Mouse (Mus musculus) MEL (cell line): ENCODE measurements at regions not wholly inside any gene's neighbourhood (a gene's known extent, or its start where the extent isn't known, plus 50 kb on each side); places are given as distances from the start of the nearest gene placed in this dataset.

Experiments used
- CHD1 ChIP-seq: IDR thresholded peaks from 2 replicates; pipeline ENCODE4 v1.6.1; 2012; ENCODE audit warnings: low read depth, mild to moderate bottlenecking, inconsistent platforms, low read length, improper control_type of control experiment
- CTCF ChIP-seq, 3 experiments: IDR thresholded peaks in 2 of 3; conservative IDR thresholded peaks in 1 of 3; 2 replicates each; pipeline ENCODE4 v1.5.1; 2011 to 2012; ENCODE audit warnings: low read length in 3 of 3, low read depth in 2 of 3, mild to moderate bottlenecking in 2 of 3, improper control_type of control experiment in 1 of 3, inconsistent platforms in 1 of 3, mixed read lengths in 1 of 3, moderate library complexity in 1 of 3; ENCODE audit not compliant: control insufficient read depth in 1 of 3, insufficient read depth in 1 of 3, poor library complexity in 1 of 3, severe bottlenecking in 1 of 3
- E2F4 ChIP-seq: IDR thresholded peaks from 2 replicates; pipeline ENCODE4 v1.6.1; 2011; ENCODE audit warnings: low read depth, low read length, improper control_type of control experiment, borderline replicate concordance
- EP300 ChIP-seq, 2 experiments: IDR thresholded peaks; 2 replicates each; pipeline ENCODE4 v1.6.1; 2011; ENCODE audit warnings: improper control_type of control experiment in 2 of 2, low read length in 2 of 2, low read depth in 1 of 2, mild to moderate bottlenecking in 1 of 2
- ETS1 ChIP-seq: IDR thresholded peaks from 2 replicates; pipeline ENCODE4 v1.6.1; 2012; ENCODE audit warnings: low read depth, mild to moderate bottlenecking, inconsistent platforms, low read length, improper control_type of control experiment, moderate library complexity
- MAZ ChIP-seq: IDR thresholded peaks from 2 replicates; pipeline ENCODE4 v1.6.1; 2012; ENCODE audit warnings: low read depth, mild to moderate bottlenecking, inconsistent platforms, low read length, improper control_type of control experiment
- MXI1 ChIP-seq: IDR thresholded peaks from 2 replicates; pipeline ENCODE4 v1.6.1; 2011; ENCODE audit warnings: mild to moderate bottlenecking, low read depth, low read length, improper control_type of control experiment
- POLR2A ChIP-seq, 2 experiments: IDR thresholded peaks; 2 replicates each; pipeline ENCODE4 v1.6.1; 2011 to 2012; ENCODE audit warnings: low read length in 2 of 2, mild to moderate bottlenecking in 2 of 2, control low read depth in 1 of 2, improper control_type of control experiment in 1 of 2, low read depth in 1 of 2, moderate library complexity in 1 of 2; ENCODE audit not compliant: control insufficient read depth in 1 of 2, insufficient read depth in 1 of 2, poor library complexity in 1 of 2
- TCF12 ChIP-seq: IDR thresholded peaks from 2 replicates; pipeline ENCODE4 v1.6.1; 2014; ENCODE audit warnings: low read depth, mild to moderate bottlenecking, inconsistent platforms, low read length, improper control_type of control experiment, moderate library complexity
- USF1 ChIP-seq: IDR thresholded peaks from 2 replicates; pipeline ENCODE4 v1.6.1; 2014; ENCODE audit warnings: low read depth, mild to moderate bottlenecking, inconsistent platforms, low read length, improper control_type of control experiment, moderate library complexity
- ZNF384 ChIP-seq: IDR thresholded peaks from 2 replicates; pipeline ENCODE4 v1.6.1; 2012; ENCODE audit warnings: low read depth, mild to moderate bottlenecking, inconsistent platforms, low read length, improper control_type of control experiment

DNA sequence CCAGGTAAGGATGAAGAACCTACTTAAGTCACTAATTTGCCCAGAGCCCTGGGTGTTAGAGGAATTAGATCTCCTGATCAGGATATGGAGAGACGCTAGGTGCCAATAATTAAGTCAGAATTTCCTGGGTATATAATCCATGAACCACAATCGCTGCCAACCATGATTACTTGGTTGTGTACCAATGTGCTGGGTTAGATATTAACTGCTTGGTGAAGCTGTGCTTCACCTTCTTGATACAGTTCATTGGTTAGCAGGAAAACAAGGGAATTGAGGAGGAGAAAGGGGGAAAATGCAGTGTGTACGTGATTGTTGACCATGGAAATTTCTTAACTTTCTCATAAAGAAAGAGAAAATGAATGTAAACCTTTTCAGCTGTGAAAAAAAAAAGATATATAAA, 961.7 kb upstream of the Slc39a10 start:
- TF ChIP-seq ZNF384 = no peak
- no peak for TF ChIP-seq ETS1
- no peak for TF ChIP-seq POLR2A (IDR thresholded peaks at IDR 0.05; ENCODE audit: control insufficient read depth in 1 of 2, insufficient read depth in 1 of 2, low read depth in 1 of 2, low read length in 2 of 2, poor library complexity in 1 of 2)
- TF ChIP-seq CTCF (IDR thresholded peaks at IDR 0.05 in 2 of 3, conservative IDR thresholded peaks at IDR 0.05 in 1 of 3; ENCODE audit: control insufficient read depth in 1 of 3, insufficient read depth in 1 of 3, low read depth in 2 of 3, low read length in 3 of 3, poor library complexity in 1 of 3, severe bottlenecking in 1 of 3) = no peak
- no peak for TF ChIP-seq CHD1
- no peak for TF ChIP-seq E2F4
- no peak for TF ChIP-seq MAZ
- TF ChIP-seq TCF12 = no peak
- no peak for TF ChIP-seq USF1
- no peak for TF ChIP-seq EP300 (IDR thresholded peaks at IDR 0.05; ENCODE audit: low read depth in 1 of 2, low read length in 2 of 2)
- TF ChIP-seq MXI1 = no peak
